Comparison of ENCODE assay signal across 16 mouse cellular contexts in genomic region chr11:63967641-63968387, GRCm38 (mm10). TPM values are rescaled to one million over a fixed set of nuclear protein-coding genes. Genes with fewer than 3 reads are reported as not detected.
DNase-seq lines count a peak whose midpoint lies in the region; ATAC-seq lines count a peak whose summit lies in the region.
"Had no signal": no experiment of that assay in that cellular context is flagged by ENCODE, and none has a peak within 500 bp of the region (broad histone marks: within the 10 kb centered on the region; RNA-seq: fewer than 3 reads in every experiment).

No protein-coding gene starts in this region.

- H3K9me3 ChIP-seq in kidney, embryonic 16.5 days (ENCODE audit: low read length): no peaks in the 10 kb centered on the region
- no peaks in the 10 kb centered on the region for H3K9me3 ChIP-seq in neural tube, embryonic 13.5 days
- H3K9me3 ChIP-seq: midbrain, embryonic 12.5 days had no signal

- H3K9ac ChIP-seq in kidney, embryonic 16.5 days (replicated peaks; ENCODE audit: low read length): no peak overlapping the region
- H3K9ac ChIP-seq in neural tube, embryonic 13.5 days: no peak overlapping the region
- H3K9ac ChIP-seq: lung, embryonic 14.5 days had no signal

- no peak overlapping the region for H3K27ac ChIP-seq in kidney, embryonic 16.5 days (ENCODE audit: low read length)
- H3K27ac ChIP-seq in neural tube, embryonic 13.5 days (replicated peaks): peak overlapping the region; percentile 65; the same call in 1 of the 2 replicates

- H3K27me3 ChIP-seq in kidney, embryonic 16.5 days (ENCODE audit: insufficient read depth, low read length): no peaks in the 10 kb centered on the region
- H3K27me3 ChIP-seq in neural tube, embryonic 13.5 days: peaks cover 4% of the 10 kb centered on the region; the same call in 1 of the 2 replicates
- H3K27me3 ChIP-seq: midbrain, embryonic 12.5 days had no signal

- H3K4me2 ChIP-seq in kidney, embryonic 16.5 days (replicated peaks; ENCODE audit: low read depth, low read length): no peak overlapping the region
- H3K4me2 ChIP-seq in neural tube, embryonic 13.5 days: no peak overlapping the region
- H3K4me2 ChIP-seq: lung, embryonic 14.5 days; midbrain, embryonic 12.5 days had no signal

- peak; percentile 40 for DNase-seq in kidney, adult 18-20 months
- DNase-seq in neural tube, embryonic 10.5 days (ENCODE audit: extremely low spot score, low spot score): no peak
- peak; percentile 53 for DNase-seq in kidney, postnatal 14 days
- DNase-seq in urinary bladder, postnatal 14 days (ENCODE audit: low spot score): no peak
- no peak for DNase-seq in adrenal gland, adult 18-20 months (ENCODE audit: low spot score in 2 of 2)
- DNase-seq: cerebellum, adult 11-12 months; cerebellum, postnatal 25 days; heart, adult 11 months; lung, embryonic 14.5 days; lung, postnatal 4 days; spleen, adult 18-20 months had no signal

- no peak overlapping the region for H3K4me3 ChIP-seq in kidney, embryonic 16.5 days (ENCODE audit: low read length)
- H3K4me3 ChIP-seq in neural tube, embryonic 13.5 days: no peak overlapping the region
- H3K4me3 ChIP-seq: erythroblast, embryonic 14.5 days; midbrain, embryonic 12.5 days had no signal

- ATAC-seq in kidney, embryonic 16.5 days (ENCODE audit: low FRiP score, low TSS enrichment): no peak
- no peak for ATAC-seq in neural tube, embryonic 13.5 days (ENCODE audit: low read depth)
- ATAC-seq in megakaryocyte-erythroid progenitor cell, adult 5-6 weeks (replicated peaks; ENCODE audit: low FRiP score, low TSS enrichment, poor library complexity, severe bottlenecking): peak; percentile 58

- peaks cover 34% of the 10 kb centered on the region for H3K4me1 ChIP-seq in kidney, embryonic 16.5 days (ENCODE audit: insufficient read depth, low read length)
- H3K4me1 ChIP-seq in neural tube, embryonic 13.5 days (replicated peaks): peaks cover 39% of the 10 kb centered on the region

- 0 out of 2 replicates have a peak, but pooled peaks cover 3% of the 10 kb centered on the region for H3K36me3 ChIP-seq in kidney, embryonic 16.5 days (ENCODE audit: insufficient read depth, low read length)
- H3K36me3 ChIP-seq in neural tube, embryonic 13.5 days: peaks cover 8% of the 10 kb centered on the region; the same call in 1 of the 2 replicates

- WGBS in kidney, embryonic 16.5 days: 82% methylated on average over 9 of the region's 9 CpGs
- 74% methylated on average over 9 of the region's 9 CpGs for WGBS in neural tube, embryonic 13.5 days

RNA-seq across cellular contexts. Expression of gene Hs3st3b1, which starts 45.7 kb away (rescaled TPM):
- 33.4 and 34.0 TPM in 2 replicates for polyA plus RNA-seq in kidney, embryonic 16.5 days (2015; fragmentation: Nextera tagmentation; extraction: Ambion mirVana)
- polyA plus RNA-seq in neural tube, embryonic 13.5 days (2015; fragmentation: Nextera tagmentation; extraction: Ambion mirVana): 7.3 and 9.4 TPM in 2 replicates
- total RNA-seq in megakaryocyte-erythroid progenitor cell, adult 5-6 weeks (2014; fragmentation: Nextera tagmentation): 0.22 TPM in 1 of 2 replicates, not detected in the other
- 0.19 and 0.80 TPM in 2 replicates for total RNA-seq in megakaryocyte-erythroid progenitor cell, adult 5-6 weeks (2017)
- total RNA-seq in adrenal gland, adult 18-20 months (2021): 1 to 10 TPM; 1.8 to 2.7 TPM

Comparison
In these comparisons a context has a peak if more than half of its experiments do, and no peak if none do; other contexts are left out.
1. DNase-seq: peak in kidney, adult 18-20 months (single experiment) and kidney, postnatal 14 days (single experiment); none in neural tube, embryonic 10.5 days (single experiment), urinary bladder, postnatal 14 days (single experiment) and adrenal gland, adult 18-20 months (0 of 2).